Mouse (Mus musculus): ENCODE results near the gene Iqcf3.

Gene Iqcf3

GRCm38 (mm10) chr9:106453271-106454070 lies 108.0 kb downstream of the Iqcf3 start, which contains the start of gene Pcbp4:
TSS of gene Pcbp4 (plus strand) at chr9:106453291.
- in situ Hi-C loops (cut with MboI) = no loop called here

Data from mature B cell (primary cell).